Mouse (Mus musculus): ENCODE results near the gene Kcnb1.

GRCm38 (mm10) chr2:167156118-167156715, 33.7 kb downstream of the Kcnb1 start:
- TF ChIP-seq CTCF (IDR thresholded peaks at IDR 0.05; ENCODE audit: low read depth) (no peak), EP300 (IDR thresholded peaks at IDR 0.05; ENCODE audit: low read depth) (no peak)
